Mouse (Mus musculus): Measurements from ENCODE around the gene Tnik. TPM values are rescaled to one million over a fixed set of nuclear protein-coding genes. Genes with fewer than 3 reads are reported as not detected.

The Tnik gene
- polyA plus RNA-seq, 1 experiment from 2014 or later: 37.8 TPM

- H3K4me1 ChIP-seq: peaks cover 6% of the 10 kb centered on the region; the same call in 1 of the 2 replicates
- no peak overlapping the region for H3K27ac ChIP-seq
- H3K36me3 ChIP-seq (replicated peaks): no peaks in the 10 kb centered on the region
- H3K9me3 ChIP-seq: no peaks in the 10 kb centered on the region
- WGBS: 90% methylated on average over 1 of the region's 1 CpGs
- H3K4me2 ChIP-seq: no peak overlapping the region
- H3K9ac ChIP-seq: no peak overlapping the region
- no peak overlapping the region for H3K4me3 ChIP-seq (replicated peaks)
- no peaks in the 10 kb centered on the region for H3K27me3 ChIP-seq
- ATAC-seq (ENCODE audit: low FRiP score): 0 out of 2 replicates have a peak, but pooled peaks have one; percentile 11
These were observed 135.8 kb downstream of the Tnik start for GRCm38 (mm10) chr3:28398781-28399180.

GRCm38 (mm10) chr3:28399593-28400216 lies 136.7 kb downstream of the Tnik start:
- no peak for ATAC-seq (ENCODE audit: low FRiP score)
- H3K27ac ChIP-seq: no peak overlapping the region
- 92% methylated on average over 9 of the region's 9 CpGs for WGBS

GRCm38 (mm10) chr3:28401335-28401734 lies 138.3 kb downstream of the Tnik start:
- 76% methylated on average over 9 of the region's 9 CpGs for WGBS

More at GRCm38 (mm10) chr3:28399593-28400216, 136.7 kb downstream of the Tnik start:
- H3K9me3 ChIP-seq: no peaks in the 10 kb centered on the region
- no peaks in the 10 kb centered on the region for H3K36me3 ChIP-seq (replicated peaks)
- H3K4me3 ChIP-seq (replicated peaks): no peak overlapping the region
- H3K27me3 ChIP-seq: no peaks in the 10 kb centered on the region
- no peak overlapping the region for H3K4me2 ChIP-seq
- no peak overlapping the region for H3K9ac ChIP-seq
- H3K4me1 ChIP-seq: peaks cover 6% of the 10 kb centered on the region; the same call in 1 of the 2 replicates

GRCm38 (mm10) chr3:28402221-28402620 lies 139.2 kb downstream of the Tnik start:
- no peaks in the 10 kb centered on the region for H3K27me3 ChIP-seq
- no peak for ATAC-seq (ENCODE audit: low FRiP score)
- no peak overlapping the region for H3K9ac ChIP-seq
- H3K4me3 ChIP-seq (replicated peaks): no peak overlapping the region
- no peaks in the 10 kb centered on the region for H3K36me3 ChIP-seq (replicated peaks)
- no peaks in the 10 kb centered on the region for H3K9me3 ChIP-seq
- H3K4me2 ChIP-seq: no peak overlapping the region
- H3K27ac ChIP-seq: no peak overlapping the region; the same call in 1 of the 2 replicates
- H3K4me1 ChIP-seq: peaks cover 11% of the 10 kb centered on the region
- 67% methylated on average over 6 of the region's 6 CpGs for WGBS

More at GRCm38 (mm10) chr3:28401335-28401734, 138.3 kb downstream of the Tnik start:
- H3K9ac ChIP-seq: no peak overlapping the region
- no peak overlapping the region for H3K4me3 ChIP-seq (replicated peaks)
- H3K27me3 ChIP-seq: no peaks in the 10 kb centered on the region
- peaks cover 6% of the 10 kb centered on the region; the same call in 1 of the 2 replicates for H3K4me1 ChIP-seq
- H3K27ac ChIP-seq: no peak overlapping the region
- no peaks in the 10 kb centered on the region for H3K9me3 ChIP-seq
- H3K4me2 ChIP-seq: no peak overlapping the region
- ATAC-seq (ENCODE audit: low FRiP score): no peak
- no peaks in the 10 kb centered on the region for H3K36me3 ChIP-seq (replicated peaks)

GRCm38 (mm10) chr3:28405391-28405790 lies 142.4 kb downstream of the Tnik start:
- WGBS: 45% methylated on average over 2 of the region's 2 CpGs
- Histone ChIP-seq H3K27ac (no peak overlapping the region), H3K36me3 (replicated peaks) (no peaks in the 10 kb centered on the region), H3K9ac (no peak overlapping the region), H3K4me3 (replicated peaks) (no peak overlapping the region), H3K27me3 (no peaks in the 10 kb centered on the region), H3K4me1 (peaks cover 21% of the 10 kb centered on the region), H3K4me2 (no peak overlapping the region), H3K9me3 (no peaks in the 10 kb centered on the region)
- ATAC-seq (ENCODE audit: low FRiP score): no peak

GRCm38 (mm10) chr3:28408859-28409459 lies 145.9 kb downstream of the Tnik start:
- Histone ChIP-seq H3K27ac (peak overlapping the region; percentile 47; the same call in 1 of the 2 replicates), H3K9me3 (no peaks in the 10 kb centered on the region), H3K9ac (no peak overlapping the region), H3K4me2 (0 out of 2 replicates have a peak overlapping the region, but pooled peaks have one; percentile 6), H3K4me1 (peaks cover 15% of the 10 kb centered on the region; the same call in 1 of the 2 replicates), H3K36me3 (replicated peaks) (no peaks in the 10 kb centered on the region), H3K27me3 (no peaks in the 10 kb centered on the region), H3K4me3 (replicated peaks) (no peak overlapping the region)
- peak; percentile 86 for ATAC-seq (ENCODE audit: low FRiP score)
- WGBS: 56% methylated on average over 12 of the region's 12 CpGs

- H3K4me2 ChIP-seq: no peak overlapping the region
- H3K27me3 ChIP-seq: no peaks in the 10 kb centered on the region
- H3K9ac ChIP-seq: no peak overlapping the region
- no peak overlapping the region for H3K27ac ChIP-seq
- H3K4me3 ChIP-seq (replicated peaks): no peak overlapping the region
- 88% methylated on average over 3 of the region's 3 CpGs for whole genome bisulfite sequencing
- ATAC-seq (ENCODE audit: low FRiP score): peak; percentile 60; the same call in 1 of the 2 replicates
- no peaks in the 10 kb centered on the region for H3K9me3 ChIP-seq
- peaks cover 19% of the 10 kb centered on the region for H3K4me1 ChIP-seq
- H3K36me3 ChIP-seq (replicated peaks): no peaks in the 10 kb centered on the region
These were observed 147.3 kb downstream of the Tnik start for GRCm38 (mm10) chr3:28410269-28410668.

GRCm38 (mm10) chr3:28415986-28416385 lies 153.0 kb downstream of the Tnik start:
- no peaks in the 10 kb centered on the region for H3K36me3 ChIP-seq (replicated peaks)
- peak; percentile 57; the same call in 1 of the 2 replicates for ATAC-seq (ENCODE audit: low FRiP score)
- peaks cover 22% of the 10 kb centered on the region for H3K4me1 ChIP-seq
- H3K27me3 ChIP-seq: no peaks in the 10 kb centered on the region
- H3K27ac ChIP-seq: no peak overlapping the region
- no peak overlapping the region for H3K4me3 ChIP-seq (replicated peaks)
- no peak overlapping the region for H3K9ac ChIP-seq
- H3K9me3 ChIP-seq: no peaks in the 10 kb centered on the region
- 22% methylated on average over 2 of the region's 2 CpGs for WGBS
- H3K4me2 ChIP-seq: no peak overlapping the region

- H3K9ac ChIP-seq: no peak overlapping the region
- no peaks in the 10 kb centered on the region for H3K9me3 ChIP-seq
- H3K4me1 ChIP-seq: peaks cover 22% of the 10 kb centered on the region
- no peaks in the 10 kb centered on the region for H3K36me3 ChIP-seq (replicated peaks)
- no peak for ATAC-seq (ENCODE audit: low FRiP score)
- H3K4me2 ChIP-seq: no peak overlapping the region
- no peak overlapping the region for H3K4me3 ChIP-seq (replicated peaks)
- H3K27me3 ChIP-seq: no peaks in the 10 kb centered on the region
- 88% methylated on average over 5 of the region's 5 CpGs for WGBS
- no peak overlapping the region for H3K27ac ChIP-seq
These were observed 154.2 kb downstream of the Tnik start for GRCm38 (mm10) chr3:28417091-28417715.

- Histone ChIP-seq H3K4me3 (replicated peaks) (no peak overlapping the region), H3K36me3 (replicated peaks) (no peaks in the 10 kb centered on the region), H3K27me3 (no peaks in the 10 kb centered on the region), H3K9me3 (no peaks in the 10 kb centered on the region), H3K4me2 (no peak overlapping the region), H3K9ac (no peak overlapping the region), H3K4me1 (peaks cover 18% of the 10 kb centered on the region), H3K27ac (no peak overlapping the region)
- 83% methylated on average over 6 of the region's 6 CpGs for WGBS
- no peak for ATAC-seq (ENCODE audit: low FRiP score)
These were observed 157.2 kb downstream of the Tnik start for GRCm38 (mm10) chr3:28420194-28420593.

GRCm38 (mm10) chr3:28420698-28421097 lies 157.7 kb downstream of the Tnik start:
- WGBS: 58% methylated on average over 3 of the region's 3 CpGs
- H3K27me3 ChIP-seq: no peaks in the 10 kb centered on the region
- no peaks in the 10 kb centered on the region for H3K36me3 ChIP-seq (replicated peaks)
- no peak overlapping the region for H3K4me3 ChIP-seq (replicated peaks)
- H3K9me3 ChIP-seq: no peaks in the 10 kb centered on the region
- H3K4me2 ChIP-seq: no peak overlapping the region
- H3K4me1 ChIP-seq: peaks cover 13% of the 10 kb centered on the region
- ATAC-seq (ENCODE audit: low FRiP score): no peak
- no peak overlapping the region for H3K27ac ChIP-seq
- no peak overlapping the region for H3K9ac ChIP-seq

- no peak overlapping the region for H3K27ac ChIP-seq
- WGBS: 68% methylated on average over 6 of the region's 6 CpGs
- peaks cover 3% of the 10 kb centered on the region; the same call in 1 of the 2 replicates for H3K4me1 ChIP-seq
- no peak for ATAC-seq (ENCODE audit: low FRiP score)
- no peak overlapping the region for H3K4me3 ChIP-seq (replicated peaks)
- H3K9ac ChIP-seq: no peak overlapping the region
- H3K36me3 ChIP-seq (replicated peaks): no peaks in the 10 kb centered on the region
- no peaks in the 10 kb centered on the region for H3K27me3 ChIP-seq
- no peaks in the 10 kb centered on the region for H3K9me3 ChIP-seq
- H3K4me2 ChIP-seq: no peak overlapping the region
These were observed 158.8 kb downstream of the Tnik start for GRCm38 (mm10) chr3:28421798-28422197.

Measured in forebrain, embryonic 12.5 days (tissue).